Mouse (Mus musculus) ES-CJ7 (cell line): Measurements from ENCODE around the gene Cxcr5.
"Not testable (repeated sequence)": the region's sequence is repeated elsewhere in the genome, so short reads cannot be mapped to it uniquely, and the experiment has no call there.

Experiments
- DNase-seq: peaks from one replicate; pipeline ENCODE4 v3.0.0; 2011; ENCODE audit warnings: low read depth, low spot score

The Cxcr5 gene

DNA sequence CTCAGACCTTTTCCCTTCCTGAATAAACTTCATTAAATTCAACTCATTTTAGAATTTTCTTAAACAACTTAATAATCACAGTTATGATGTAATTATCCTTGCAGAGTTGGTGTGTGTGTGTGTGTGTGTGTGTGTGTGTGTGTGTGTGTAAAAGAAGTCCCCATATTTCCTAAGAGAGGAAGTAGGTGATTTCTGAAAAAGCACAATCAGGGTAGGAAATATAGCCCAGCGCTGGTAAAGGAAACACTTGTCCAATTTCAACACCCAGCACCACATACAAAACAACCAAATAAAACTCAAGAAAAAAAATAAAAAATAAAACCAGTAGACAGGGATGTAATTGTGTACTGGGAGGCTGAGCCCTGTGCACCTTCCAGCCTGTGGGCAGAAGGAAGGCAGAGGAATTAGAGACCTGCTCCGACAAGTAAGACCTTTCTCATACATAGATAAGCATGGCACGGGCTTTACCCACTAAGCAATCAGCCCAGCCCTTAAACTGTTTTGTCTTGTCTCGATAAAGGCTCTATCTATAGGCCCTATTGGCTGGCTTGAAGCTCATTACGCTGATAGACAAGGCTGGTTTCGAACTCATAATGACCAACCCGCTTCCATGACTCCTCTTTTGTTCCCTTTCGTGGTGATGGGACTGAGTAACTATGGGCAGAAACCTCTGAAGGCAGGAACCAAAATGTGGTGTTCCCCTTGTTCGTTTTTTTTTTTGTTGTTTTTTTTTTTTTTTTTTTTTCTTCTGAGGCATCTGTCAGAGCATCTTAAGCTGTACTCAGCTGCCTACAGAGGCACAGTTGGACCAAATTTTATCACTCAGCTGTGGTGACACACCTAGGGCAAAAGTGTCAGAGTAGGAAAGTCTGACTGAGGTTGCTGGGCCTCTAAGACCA, 25.8 kb upstream of the Cxcr5 start:
- no peak for DNase-seq

DNA sequence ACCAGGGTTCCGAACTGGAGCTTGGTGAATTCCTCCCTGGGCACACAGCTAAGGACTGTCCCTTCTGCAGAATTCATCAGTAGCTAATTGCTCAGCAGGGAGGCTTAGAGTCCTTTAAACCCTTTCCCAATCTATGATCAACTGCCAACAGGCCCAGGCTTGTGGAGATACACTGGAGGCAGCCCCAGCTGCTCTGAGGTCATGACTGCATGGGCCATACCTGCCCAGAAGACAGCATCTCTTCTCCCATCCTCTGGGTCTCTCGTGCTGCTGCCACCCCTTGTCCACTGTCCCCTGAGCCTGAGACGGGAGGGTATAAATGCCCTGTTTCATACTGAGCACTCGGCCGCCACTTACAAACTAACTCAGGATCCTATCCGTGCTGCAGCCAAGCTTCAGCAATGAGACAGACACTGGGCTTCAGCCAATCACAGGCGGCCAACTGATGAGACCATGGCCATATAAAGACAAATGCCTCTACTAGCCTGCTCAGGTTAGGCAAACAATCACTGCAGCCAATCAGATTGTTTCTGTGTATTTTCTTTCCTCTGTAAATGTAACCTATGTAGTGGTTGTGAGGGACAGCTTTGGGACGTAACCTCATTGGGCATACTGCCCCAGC, 25.1 kb upstream of the Cxcr5 start:
- DNase-seq: peak; percentile 37

DNA sequence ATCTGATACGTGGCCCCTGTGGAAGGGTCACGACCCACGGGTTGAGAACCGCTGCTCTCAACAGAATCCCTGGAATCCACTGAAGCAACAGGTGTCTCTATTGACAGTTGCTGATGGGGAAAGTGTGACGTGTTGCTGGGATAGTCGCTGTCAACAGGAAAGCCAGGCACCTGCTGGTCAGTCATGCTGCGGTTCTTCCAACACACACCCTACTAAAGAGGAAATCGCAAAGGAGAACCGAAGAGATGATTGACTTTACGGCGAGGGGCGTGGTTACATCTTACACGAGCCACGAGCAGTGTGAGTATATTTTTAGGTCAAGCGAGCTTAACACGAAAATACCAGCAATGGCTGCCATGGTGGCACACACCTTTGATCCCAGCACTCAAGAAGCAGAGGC, 20.7 kb upstream of the Cxcr5 start:
- DNase-seq: no peak

DNA sequence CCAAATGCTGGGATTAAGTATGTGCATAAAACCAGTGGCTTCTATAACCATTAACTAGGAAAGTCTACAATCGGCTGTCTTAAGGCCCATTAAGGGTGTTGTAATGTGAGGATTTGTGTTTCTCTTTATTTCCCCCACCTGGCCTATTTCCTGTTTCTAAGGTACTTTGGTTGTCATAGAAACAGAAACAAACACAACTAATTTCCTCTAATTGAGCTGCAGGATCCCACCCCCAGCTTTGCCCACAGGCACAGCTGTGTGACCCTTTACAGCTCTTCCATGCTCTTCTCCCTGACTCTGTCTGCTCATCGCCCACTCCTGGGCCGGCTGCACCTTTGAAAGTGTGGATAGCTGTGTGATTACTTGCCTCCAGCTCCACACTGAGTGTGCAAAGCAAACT, 19.7 kb upstream of the Cxcr5 start:
- DNase-seq: no peak

DNA sequence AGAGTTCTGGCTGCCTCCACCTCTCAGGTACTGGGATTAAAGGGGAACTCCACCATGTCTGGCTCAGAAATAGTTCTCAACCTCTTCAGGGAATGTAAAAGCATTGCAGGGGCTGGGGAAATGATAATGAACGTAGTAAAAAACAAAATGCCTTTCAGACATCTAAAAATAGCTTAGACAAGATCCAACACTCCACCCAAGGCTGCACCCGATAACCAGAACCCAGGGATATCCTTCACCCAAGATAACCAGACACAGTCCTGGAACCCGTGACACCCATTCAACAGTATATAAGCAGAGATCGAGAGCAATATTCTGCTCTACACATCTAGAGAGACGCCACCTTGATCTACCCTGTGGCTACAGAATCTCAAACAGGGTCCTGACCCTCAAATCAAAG, 18.4 kb upstream of the Cxcr5 start:
- no peak for DNase-seq

DNA sequence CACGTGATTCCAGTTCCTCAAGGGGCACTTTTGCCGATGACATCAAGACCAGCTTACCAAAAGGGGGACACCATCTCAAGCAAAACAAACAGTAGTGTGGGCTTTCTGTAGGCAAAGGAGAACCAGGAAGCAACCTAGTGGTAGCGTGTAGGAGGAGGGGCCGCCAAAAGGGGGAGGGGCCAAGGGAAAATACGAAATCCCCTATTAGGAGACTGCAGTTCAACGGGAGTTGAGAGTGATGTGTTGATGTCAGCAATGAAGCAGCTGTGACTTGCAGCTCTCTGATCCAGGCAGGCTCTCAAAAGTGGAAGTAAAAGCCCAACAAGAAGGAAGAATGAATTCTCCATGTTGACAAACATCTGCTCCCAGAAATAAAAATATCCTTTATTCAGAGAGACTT, 17.7 kb upstream of the Cxcr5 start:
- DNase-seq: peak; percentile 27

DNA sequence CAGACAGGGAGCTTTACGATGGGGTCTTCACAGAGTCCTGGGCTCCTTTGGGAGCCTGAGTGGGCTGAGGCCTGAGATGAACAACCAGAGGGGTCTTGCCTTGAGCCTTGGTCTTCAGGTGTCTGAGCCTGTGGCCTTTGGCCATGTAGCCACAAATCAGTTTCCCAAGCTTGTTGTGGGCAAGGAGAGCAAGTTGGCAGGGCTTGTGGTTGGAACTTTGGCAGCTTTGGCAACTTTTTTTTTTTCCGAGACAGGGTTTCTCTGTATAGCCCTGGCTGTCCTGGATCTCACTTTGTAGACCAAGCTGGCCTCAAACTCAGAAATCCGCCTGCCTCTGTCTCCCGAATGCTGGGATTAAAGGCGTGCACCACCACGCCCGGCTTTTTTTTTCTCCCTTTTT, 14.4 kb upstream of the Cxcr5 start:
- DNase-seq: not testable (repeated sequence)

DNA sequence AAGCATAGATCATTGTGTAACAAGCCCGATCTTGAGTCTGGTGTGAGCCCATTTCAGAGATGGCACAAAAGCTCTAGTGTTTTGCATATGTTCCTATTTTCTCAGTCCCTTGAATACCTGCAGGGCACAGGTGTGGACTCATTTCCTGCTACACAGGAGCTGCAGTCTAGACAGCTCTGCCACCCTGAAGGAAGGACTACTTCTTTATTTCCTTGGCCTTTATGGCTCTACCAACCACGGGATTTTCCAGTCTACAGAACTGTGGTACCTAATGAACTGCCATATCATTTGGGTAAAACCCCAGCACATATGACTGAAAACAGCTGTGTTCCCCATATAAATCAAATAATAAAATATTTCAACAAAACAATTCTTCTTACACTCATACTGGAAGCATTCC, 13.4 kb upstream of the Cxcr5 start:
- DNase-seq: no peak

DNA sequence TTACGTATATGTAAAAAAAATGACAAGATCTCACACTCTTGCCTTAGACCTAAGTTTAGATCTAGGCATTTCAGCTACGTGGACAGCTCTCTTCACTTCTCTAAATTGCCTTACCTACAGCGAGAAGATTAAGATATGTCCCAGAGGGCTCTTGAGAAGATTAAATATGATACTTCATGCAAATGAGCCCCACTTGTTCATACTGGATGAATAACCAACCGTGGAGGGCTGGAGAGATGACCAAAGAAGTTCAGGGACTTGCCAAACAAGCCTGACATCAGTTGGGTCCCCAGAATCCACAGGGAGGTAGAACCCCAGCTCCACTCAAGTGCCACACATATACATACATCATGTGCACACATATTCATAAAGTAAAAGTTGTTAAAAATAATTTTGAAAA, 11.6 kb upstream of the Cxcr5 start:
- no peak for DNase-seq

DNA sequence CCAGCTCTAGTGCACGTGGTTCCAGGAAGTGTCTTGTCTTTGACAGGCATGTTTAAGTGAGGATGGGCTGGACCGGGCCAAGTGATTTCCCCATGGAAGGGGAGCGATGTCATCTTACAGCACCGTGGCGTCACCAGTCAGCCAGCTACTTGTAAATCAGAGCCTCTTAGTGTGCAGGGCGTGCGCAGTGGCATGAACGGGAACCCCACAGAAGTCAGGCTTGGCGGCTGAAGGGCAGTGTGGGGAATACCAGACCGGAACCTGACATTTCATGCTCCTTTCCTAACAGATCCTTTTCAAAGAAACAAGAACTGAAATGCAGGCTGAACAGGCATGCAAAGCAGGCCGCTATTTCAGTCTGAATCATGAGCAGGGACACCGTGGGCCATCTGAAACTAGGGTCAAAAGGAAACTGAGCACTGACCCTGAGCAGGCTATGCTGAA, 9.3 kb upstream of the Cxcr5 start:
- DNase-seq: no peak

DNA sequence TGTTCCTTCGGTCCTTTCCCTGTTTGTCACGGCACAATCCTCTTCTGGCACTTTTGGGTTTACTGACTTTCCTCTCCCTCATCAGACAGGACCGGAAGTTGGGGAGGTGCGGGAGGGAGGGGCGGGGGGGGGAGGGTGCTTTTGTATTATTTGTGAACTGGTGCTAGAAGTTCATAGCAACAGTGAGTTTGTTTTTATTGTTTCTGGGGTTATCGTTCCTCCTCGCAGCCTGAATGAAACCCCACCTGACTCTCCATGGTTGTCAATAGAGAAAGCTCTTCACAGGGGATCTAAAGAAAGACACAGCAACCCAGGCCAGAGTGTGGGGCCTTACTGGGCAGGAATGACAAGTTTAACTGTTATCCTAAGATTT, 6.4 kb upstream of the Cxcr5 start:
- DNase-seq: no peak

DNA sequence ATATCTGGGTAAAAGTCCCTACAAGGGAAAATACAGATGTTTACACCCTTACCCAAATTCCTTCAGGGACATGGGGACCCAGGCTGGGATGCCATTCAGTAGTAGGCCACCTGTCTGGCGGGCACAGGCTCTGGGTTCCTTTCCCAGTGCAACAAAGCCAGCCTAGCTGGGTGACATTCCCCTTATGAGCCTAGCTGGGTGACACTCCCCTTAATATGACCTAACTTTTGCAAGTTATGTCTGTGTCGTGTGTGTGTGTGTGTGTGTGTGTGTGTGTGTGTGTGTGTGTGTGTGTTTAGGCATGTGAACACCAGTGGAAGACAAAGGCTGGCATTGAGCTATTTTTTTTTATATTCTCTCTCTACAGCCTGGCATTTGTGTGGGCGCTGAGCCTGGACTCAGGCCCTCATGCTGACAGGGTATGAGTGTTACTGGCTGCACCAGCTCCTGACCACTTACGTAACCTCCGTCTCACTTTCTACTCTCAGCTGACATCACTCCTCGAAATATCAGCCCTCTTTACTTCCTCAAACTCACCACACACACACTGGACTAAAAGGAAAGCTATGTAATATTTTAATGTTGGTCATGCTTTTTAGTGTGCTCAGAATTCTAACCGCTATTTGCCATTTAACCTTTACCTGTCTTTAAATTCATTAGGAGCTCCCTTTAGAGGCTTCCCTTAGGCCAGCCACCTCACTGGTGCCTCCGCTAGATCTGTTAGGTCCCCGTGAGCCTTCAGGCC, 5.8 kb upstream of the Cxcr5 start:
- no peak for DNase-seq

DNA sequence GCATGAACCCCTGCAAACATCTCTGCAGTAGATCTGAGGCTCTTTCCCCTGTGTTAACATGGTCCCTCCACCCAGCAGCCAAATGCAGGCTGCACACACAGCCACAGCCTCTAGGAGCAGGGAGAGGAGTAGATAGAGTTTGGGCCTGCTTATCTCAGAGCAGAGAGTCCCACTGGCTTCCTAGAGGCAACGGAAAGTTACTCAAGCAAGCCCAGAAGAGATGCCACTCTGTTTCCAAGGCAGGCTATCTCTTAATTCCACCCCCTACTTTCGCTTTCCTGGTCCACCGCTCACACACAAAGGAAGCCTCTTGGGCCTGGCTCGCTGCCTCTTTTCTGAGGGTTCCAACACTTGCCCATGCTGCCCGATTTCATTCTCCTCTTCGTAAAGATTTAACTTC, 3.7 kb upstream of the Cxcr5 start:
- no peak for DNase-seq

DNA sequence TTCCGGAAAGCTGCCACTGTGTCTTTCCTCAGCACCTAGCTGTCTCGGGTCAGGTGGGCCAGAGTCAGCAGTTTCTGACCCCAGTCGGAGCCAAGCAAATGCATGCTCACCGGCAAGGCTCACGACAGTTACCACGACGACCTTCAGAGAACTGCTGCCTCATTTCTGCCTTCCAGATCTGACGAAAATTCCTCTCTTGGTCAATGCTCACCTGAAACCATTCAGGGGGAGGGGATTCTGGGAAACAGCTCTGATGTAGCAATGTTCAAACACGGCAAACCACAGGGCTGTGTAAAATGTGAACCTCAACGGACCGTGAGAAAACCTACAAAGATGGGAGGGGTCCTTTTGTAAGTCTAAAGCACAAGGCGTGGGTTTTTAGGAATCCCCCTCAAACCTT, 1.3 kb upstream of the Cxcr5 start:
- DNase-seq: peak; percentile 33

DNA sequence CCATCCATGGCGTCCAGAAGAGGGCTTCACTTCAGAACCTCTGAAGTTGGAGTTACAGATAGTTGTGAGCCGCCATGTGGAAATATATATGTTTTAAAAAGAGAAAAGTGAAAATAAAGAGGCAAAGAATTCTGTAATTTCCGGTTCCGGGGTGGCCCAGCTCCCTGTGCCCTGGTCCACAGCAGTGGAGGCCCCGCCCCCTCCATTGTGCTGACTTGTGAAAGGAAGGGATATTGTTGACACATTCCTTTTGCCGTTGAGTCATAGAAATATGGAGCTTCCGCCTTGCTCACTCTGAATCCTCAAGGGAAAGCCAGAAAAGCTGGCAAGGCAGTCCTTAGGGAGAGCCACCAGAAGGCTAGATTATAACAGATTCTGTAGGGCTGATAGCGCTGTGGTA, 9.5 kb downstream of the Cxcr5 start:
- DNase-seq: no peak

DNA sequence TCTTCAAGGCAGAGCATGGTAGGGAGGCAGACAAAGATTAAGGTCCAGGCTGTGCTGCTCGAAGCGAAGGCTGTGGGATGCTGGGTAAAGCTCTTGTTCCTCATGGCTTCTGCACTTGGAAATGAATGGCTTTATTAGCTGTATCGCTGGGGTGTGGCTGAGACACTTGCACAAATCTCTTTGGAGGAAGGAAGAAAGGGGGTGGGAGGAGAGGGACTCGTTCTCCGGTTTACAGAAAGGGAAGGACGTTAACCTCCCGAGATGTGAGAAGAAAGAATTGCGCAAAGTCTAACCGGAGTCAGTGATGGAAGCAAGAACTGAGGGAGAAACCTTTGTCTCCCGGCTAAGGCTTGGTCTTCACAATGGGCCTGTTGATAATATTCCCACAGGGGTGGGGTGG, 10.5 kb downstream of the Cxcr5 start:
- DNase-seq: no peak

DNA sequence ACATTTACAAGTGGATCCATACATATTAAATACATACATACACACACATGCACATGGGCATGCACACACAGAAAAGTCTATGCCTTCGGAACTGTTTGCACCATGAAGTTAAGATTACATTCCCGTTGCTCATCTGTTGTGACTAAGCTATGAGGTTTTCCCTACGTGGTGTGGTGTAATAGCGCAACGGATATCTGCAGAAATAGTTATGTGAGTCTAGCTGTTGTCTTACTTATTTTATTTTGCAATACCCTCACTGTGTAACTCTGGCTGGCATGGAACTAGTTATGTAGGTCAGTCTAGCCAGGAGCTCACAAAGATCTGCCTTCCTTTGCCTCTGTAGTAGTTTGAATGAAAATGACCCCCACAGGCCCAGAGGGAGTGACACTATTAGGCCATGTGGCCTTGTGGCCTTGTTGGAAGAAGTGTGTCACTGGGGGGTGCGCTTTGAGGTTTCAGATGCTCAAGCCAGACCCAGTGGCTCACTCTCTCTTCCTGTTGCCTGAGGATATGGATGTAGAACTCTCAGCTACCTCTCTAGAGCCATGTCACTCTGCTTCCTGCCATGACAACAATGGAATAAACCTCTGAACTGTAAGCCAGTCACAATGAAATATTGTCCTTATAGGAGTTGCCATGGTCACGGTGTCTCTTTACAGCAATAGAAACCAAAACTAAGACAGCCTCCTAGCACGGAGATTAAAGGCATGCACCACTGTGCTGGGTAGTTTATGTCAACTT, 13.1 kb downstream of the Cxcr5 start:
- no peak for DNase-seq

DNA sequence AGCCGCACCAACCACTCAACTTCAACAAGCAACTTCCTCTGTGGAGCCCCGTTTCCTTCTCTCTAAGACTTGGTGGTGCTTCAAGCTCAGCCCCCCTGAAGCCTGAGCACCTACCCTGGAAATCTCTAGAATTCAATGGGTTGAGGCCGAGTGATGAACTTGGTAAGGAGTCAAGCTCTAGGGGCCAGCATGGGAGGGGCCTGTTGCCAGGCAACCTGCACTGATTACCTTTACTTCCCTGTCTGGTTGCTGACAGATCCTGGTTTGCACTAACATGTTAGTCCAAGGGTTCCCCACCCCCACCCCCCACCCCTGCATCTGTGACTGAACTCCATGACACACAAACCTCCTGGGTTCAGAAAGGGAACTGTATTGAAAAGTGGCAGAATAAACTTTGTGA, 16.7 kb downstream of the Cxcr5 start:
- DNase-seq: no peak

DNA sequence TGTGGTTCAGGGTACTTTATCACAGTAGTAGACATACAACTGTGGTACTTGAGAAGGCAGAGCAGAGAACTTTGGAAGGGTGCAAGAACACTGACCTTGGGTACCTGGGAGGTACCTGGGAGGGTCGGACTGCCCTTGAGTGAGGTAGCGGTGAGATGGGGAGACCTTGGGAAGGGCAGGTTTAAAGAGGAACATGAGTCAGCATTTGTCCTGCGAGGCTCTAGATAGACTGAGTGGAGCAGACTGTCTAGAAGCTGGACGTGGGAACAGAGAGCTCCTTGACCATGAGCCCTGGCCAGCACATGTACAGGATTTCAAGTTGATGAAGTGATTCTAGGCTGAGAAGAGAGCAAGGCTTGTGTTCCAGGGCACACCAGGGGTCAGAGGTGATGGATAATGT, 19.3 kb downstream of the Cxcr5 start:
- DNase-seq: no peak

DNA sequence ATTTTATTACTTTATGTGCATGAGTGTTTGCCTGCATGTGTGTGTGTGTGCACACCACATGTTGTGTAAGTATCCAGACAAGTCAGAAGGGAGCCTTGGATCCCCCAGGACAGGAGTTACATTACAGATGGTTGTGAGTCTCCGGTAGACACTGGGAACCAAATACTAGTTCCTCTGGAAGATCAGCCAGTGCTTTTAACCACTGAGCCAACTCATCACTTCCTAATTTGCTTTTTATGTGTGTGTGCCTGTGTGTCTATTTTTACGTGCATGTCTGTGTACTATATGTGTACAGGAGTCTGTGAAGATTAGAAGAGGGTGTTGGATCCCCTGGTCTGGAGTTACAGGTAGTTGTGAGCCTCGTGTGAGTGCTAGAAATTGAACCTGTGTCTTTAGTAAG, 21.0 kb downstream of the Cxcr5 start:
- DNase-seq: no peak

DNA sequence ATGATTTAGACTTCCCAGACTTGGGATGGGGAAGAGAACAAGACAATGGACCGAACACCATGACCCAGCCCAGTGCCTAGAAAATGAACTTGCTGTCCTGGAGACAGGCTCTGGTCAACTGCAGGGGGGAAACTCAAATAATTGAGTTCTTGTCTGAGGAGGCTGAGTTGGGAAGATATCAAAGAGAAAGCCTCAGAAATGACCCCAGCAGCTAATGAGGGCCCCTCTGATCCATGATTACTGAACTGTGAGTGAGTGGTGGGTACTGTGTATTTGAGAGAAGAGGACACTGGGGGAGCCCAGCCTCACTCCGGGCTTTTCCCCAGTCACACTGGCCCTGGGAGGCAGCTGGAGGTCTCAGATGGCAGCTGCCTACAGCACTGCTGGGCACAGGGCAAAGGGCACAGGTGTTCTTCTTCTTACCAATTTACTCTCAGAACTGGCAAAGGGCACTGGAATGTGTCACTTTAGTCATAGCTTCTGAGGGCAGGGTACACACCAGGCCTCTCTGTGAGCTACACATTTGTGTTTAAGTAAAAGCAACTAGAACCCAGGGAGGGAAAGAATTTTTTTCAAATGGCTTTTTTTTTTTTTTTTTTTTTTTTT, 21.8 kb downstream of the Cxcr5 start:
- DNase-seq: no peak
